12 mouse cellular contexts compared by ENCODE assay signal in genomic region chr16:90849262-90849661, GRCm38 (mm10). TPM values are rescaled to one million over a fixed set of nuclear protein-coding genes. Genes with fewer than 3 reads are reported as not detected.
DNase-seq lines count a peak whose midpoint lies in the region; ATAC-seq and TF ChIP-seq lines count a peak whose summit lies in the region.
"Had no signal": no experiment of that assay in that cellular context is flagged by ENCODE, and none has a peak within 500 bp of the region (broad histone marks: within the 10 kb centered on the region; RNA-seq: fewer than 3 reads in every experiment).

No protein-coding gene starts in this region.

- H3K9me3 ChIP-seq in hindbrain, embryonic 12.5 days (replicated peaks) = no peaks in the 10 kb centered on the region
- no peaks in the 10 kb centered on the region for H3K9me3 ChIP-seq in hindbrain, postnatal 0 days (ENCODE audit: low read length)
- no peaks in the 10 kb centered on the region for H3K9me3 ChIP-seq in CH12.LX (replicated peaks; ENCODE audit: low read length)
- H3K9me3 ChIP-seq in lung, embryonic 16.5 days (ENCODE audit: control insufficient read depth, low read length) = no peaks in the 10 kb centered on the region

- no peak overlapping the region for H3K4me2 ChIP-seq in hindbrain, embryonic 12.5 days (replicated peaks)
- no peak overlapping the region for H3K4me2 ChIP-seq in hindbrain, postnatal 0 days (ENCODE audit: low read depth, low read length)
- no peak overlapping the region for H3K4me2 ChIP-seq in CH12.LX (ENCODE audit: insufficient read depth, low read depth, poor library complexity, severe bottlenecking)
- no peak overlapping the region for H3K4me2 ChIP-seq in lung, embryonic 16.5 days (ENCODE audit: low read depth, low read length)

- DNase-seq in hindbrain, postnatal 0 days (ENCODE audit: low spot score) = no peak
- DNase-seq in CH12.LX (ENCODE audit: extremely low read depth) = peak; percentile 17
- DNase-seq in embryo, embryonic 10 days (ENCODE audit: low spot score) = peak; percentile 72
- no peak for DNase-seq in yolk sac, embryonic 10.5 days (ENCODE audit: low spot score)
- DNase-seq in right cerebral cortex, postnatal 25 days = no peak
- DNase-seq in layer of hippocampus, adult 9-10 months (ENCODE audit: low spot score) = no peak
- DNase-seq: thymus, adult 18-20 months had no signal

- H3K79me2 ChIP-seq in CH12.LX (replicated peaks; ENCODE audit: control insufficient read depth, extremely low read depth, insufficient read depth, poor library complexity, severe bottlenecking) = no peaks in the 10 kb centered on the region

- dilution Hi-C loops in CH12.LX (cut with MboI; ENCODE audit: extremely low pct_ligation_motif_present, extremely low pct_unique_long_range_greater_than_20kb, low sequenced_read_pairs) = no loop called here

- ATAC-seq in hindbrain, embryonic 12.5 days (ENCODE audit: low FRiP score) = 0 out of 2 replicates have a peak, but pooled peaks have one; percentile 6
- no peak for ATAC-seq in hindbrain, postnatal 0 days
- peak; percentile 48; the same call in 1 of the 2 replicates for ATAC-seq in lung, embryonic 16.5 days (ENCODE audit: low read depth)
- ATAC-seq: midbrain, embryonic 16.5 days had no signal

- WGBS in hindbrain, embryonic 12.5 days = 47% methylated on average over 12 of the region's 12 CpGs
- 49% methylated on average over 12 of the region's 12 CpGs for WGBS in hindbrain, postnatal 0 days
- WGBS in lung, embryonic 16.5 days = 36% methylated on average over 12 of the region's 12 CpGs

- H3K27ac ChIP-seq in hindbrain, embryonic 12.5 days = no peak overlapping the region
- no peak overlapping the region for H3K27ac ChIP-seq in hindbrain, postnatal 0 days
- no peak overlapping the region for H3K27ac ChIP-seq in CH12.LX (ENCODE audit: insufficient read depth, low read depth)
- no peak overlapping the region for H3K27ac ChIP-seq in lung, embryonic 16.5 days (ENCODE audit: low read length)

- no peak overlapping the region for H3K4me3 ChIP-seq in hindbrain, embryonic 12.5 days
- H3K4me3 ChIP-seq in hindbrain, postnatal 0 days (ENCODE audit: low read length) = no peak overlapping the region
- H3K4me3 ChIP-seq in CH12.LX (replicated peaks in 1 of 3; ENCODE audit: low read depth in 2 of 3, low read length in 2 of 3, poor library complexity in 1 of 3) = no peak overlapping the region
- H3K4me3 ChIP-seq in lung, embryonic 16.5 days (ENCODE audit: low read length) = no peak overlapping the region

- no peak for TF ChIP-seq POLR2A in CH12.LX (IDR thresholded peaks at IDR 0.05; ENCODE audit: low read depth, low read length)

- peaks cover 11% of the 10 kb centered on the region for H3K4me1 ChIP-seq in hindbrain, embryonic 12.5 days
- H3K4me1 ChIP-seq in hindbrain, postnatal 0 days (ENCODE audit: insufficient read depth, low read length) = no peaks in the 10 kb centered on the region
- no peaks in the 10 kb centered on the region; a peak in 1 of 4 replicates for H3K4me1 ChIP-seq in CH12.LX (ENCODE audit: control insufficient read depth in 1 of 2, insufficient read depth in 2 of 2)
- peaks cover 6% of the 10 kb centered on the region; the same call in 1 of the 2 replicates for H3K4me1 ChIP-seq in lung, embryonic 16.5 days (replicated peaks; ENCODE audit: control insufficient read depth, insufficient read depth, low read length)

- H3K9ac ChIP-seq in hindbrain, embryonic 12.5 days = no peak overlapping the region
- H3K9ac ChIP-seq in hindbrain, postnatal 0 days (replicated peaks; ENCODE audit: low read length) = no peak overlapping the region
- no peak overlapping the region for H3K9ac ChIP-seq in CH12.LX (ENCODE audit: insufficient read depth, low read depth)
- no peak overlapping the region for H3K9ac ChIP-seq in lung, embryonic 16.5 days (ENCODE audit: low read length)

- TF ChIP-seq RAD21 in CH12.LX (IDR thresholded peaks at IDR 0.05; ENCODE audit: low read depth, low read length) = no peak

- no peak for TF ChIP-seq CTCF in hindbrain, postnatal 0 days (IDR thresholded peaks at IDR 0.05; ENCODE audit: low read depth)
- no peak for TF ChIP-seq CTCF in CH12.LX (conservative IDR thresholded peaks at IDR 0.05 in 1 of 2, IDR thresholded peaks at IDR 0.05 in 1 of 2; ENCODE audit: low read depth in 2 of 2, low read length in 2 of 2)

- no peak for TF ChIP-seq EP300 in CH12.LX (IDR thresholded peaks at IDR 0.05; ENCODE audit: low read length)

- peaks cover 4% of the 10 kb centered on the region; the same call in 1 of the 2 replicates for H3K27me3 ChIP-seq in hindbrain, embryonic 12.5 days
- H3K27me3 ChIP-seq in hindbrain, postnatal 0 days (ENCODE audit: insufficient read depth, low read length) = no peaks in the 10 kb centered on the region; the same call in 1 of the 2 replicates
- peaks cover 73% of the 10 kb centered on the region for H3K27me3 ChIP-seq in CH12.LX (replicated peaks)
- no peaks in the 10 kb centered on the region for H3K27me3 ChIP-seq in lung, embryonic 16.5 days (ENCODE audit: control insufficient read depth, insufficient read depth, low read depth, low read length)

- in situ Hi-C loops in CH12.LX (cut with MboI; ENCODE audit: low pct_ligation_motif_present, low pct_unique_long_range_greater_than_20kb, low sequenced_read_pairs) = no loop called here

- no peaks in the 10 kb centered on the region for H3K36me3 ChIP-seq in hindbrain, embryonic 12.5 days
- H3K36me3 ChIP-seq in hindbrain, postnatal 0 days (ENCODE audit: insufficient read depth, low read length) = no peaks in the 10 kb centered on the region
- no peaks in the 10 kb centered on the region for H3K36me3 ChIP-seq in CH12.LX (replicated peaks in 1 of 2; ENCODE audit: control insufficient read depth in 1 of 2, insufficient read depth in 1 of 2, low read length in 1 of 2)
- no peaks in the 10 kb centered on the region for H3K36me3 ChIP-seq in lung, embryonic 16.5 days (ENCODE audit: control insufficient read depth, insufficient read depth, low read length)

TF ChIP-seq in CH12.LX, 34 proteins besides CTCF, POLR2A, EP300 and RAD21:
- TF ChIP-seq MAFK (IDR thresholded peaks at IDR 0.05; ENCODE audit: insufficient replicate concordance, low read length) (no peak), MAZ (IDR thresholded peaks at IDR 0.05; ENCODE audit: low read depth, low read length) (no peak), SMC3 (IDR thresholded peaks at IDR 0.05; ENCODE audit: low read depth, low read length) (no peak), ZMIZ1 (IDR thresholded peaks at IDR 0.05; ENCODE audit: low read depth, low read length) (no peak), MAX (IDR thresholded peaks at IDR 0.05; ENCODE audit: low read length) (no peak)

RNA-seq across cellular contexts. Expression of gene Eva1c, which starts 22.7 kb away (rescaled TPM):
- 2.7 and 3.6 TPM in 2 replicates for polyA plus RNA-seq in hindbrain, embryonic 12.5 days (2016; fragmentation: Nextera tagmentation; extraction: Ambion mirVana)
- 2.3 and 9.4 TPM in 2 replicates for total RNA-seq in hindbrain, postnatal 0 days (2014; rRNA removed)
- 3.9 and 4.0 TPM in 2 replicates for polyA plus RNA-seq in hindbrain, postnatal 0 days (2015; fragmentation: Nextera tagmentation; extraction: Ambion mirVana)
- total RNA-seq in CH12.LX (2012; rRNA removed) (not detected in 2 replicates), CH12.LX (2014; rRNA removed) (not detected in 2 replicates)
- not detected in 2 replicates for polyA plus RNA-seq in CH12.LX (2012; ENCODE audit: insufficient read length, low read depth)
- 3.8 and 4.6 TPM in 2 replicates for polyA plus RNA-seq in lung, embryonic 16.5 days (2015; fragmentation: Nextera tagmentation; extraction: Ambion mirVana)
- total RNA-seq: common myeloid progenitor, adult 5-6 weeks; hematopoietic stem cell, adult 5-6 weeks had no signal

RNA-seq across cellular contexts. Expression of gene Urb1, which starts 39.0 kb away (rescaled TPM):
- 12.6 and 13.8 TPM in 2 replicates for polyA plus RNA-seq in hindbrain, embryonic 12.5 days (2016; fragmentation: Nextera tagmentation; extraction: Ambion mirVana)
- total RNA-seq in hindbrain, postnatal 0 days (2014; rRNA removed) = 14.5 and 17.6 TPM in 2 replicates
- polyA plus RNA-seq in hindbrain, postnatal 0 days (2015; fragmentation: Nextera tagmentation; extraction: Ambion mirVana) = 4.0 and 4.5 TPM in 2 replicates
- total RNA-seq in CH12.LX (2012; rRNA removed) (29.4 and 41.1 TPM in 2 replicates), CH12.LX (2014; rRNA removed) (21.1 and 23.9 TPM in 2 replicates)
- polyA plus RNA-seq in CH12.LX (2012; ENCODE audit: insufficient read length, low read depth) = 26.5 and 34.5 TPM in 2 replicates
- 6.9 and 8.1 TPM in 2 replicates for polyA plus RNA-seq in lung, embryonic 16.5 days (2015; fragmentation: Nextera tagmentation; extraction: Ambion mirVana)

Comparison
In these comparisons a context has a peak if more than half of its experiments do, and no peak if none do; other contexts are left out.
1. DNase-seq: peak in CH12.LX (single experiment) and embryo, embryonic 10 days (single experiment); none in hindbrain, postnatal 0 days (single experiment), yolk sac, embryonic 10.5 days (single experiment), right cerebral cortex, postnatal 25 days (single experiment) and layer of hippocampus, adult 9-10 months (single experiment).